Mouse (Mus musculus): ENCODE measurements around the gene Pole.

DNA sequence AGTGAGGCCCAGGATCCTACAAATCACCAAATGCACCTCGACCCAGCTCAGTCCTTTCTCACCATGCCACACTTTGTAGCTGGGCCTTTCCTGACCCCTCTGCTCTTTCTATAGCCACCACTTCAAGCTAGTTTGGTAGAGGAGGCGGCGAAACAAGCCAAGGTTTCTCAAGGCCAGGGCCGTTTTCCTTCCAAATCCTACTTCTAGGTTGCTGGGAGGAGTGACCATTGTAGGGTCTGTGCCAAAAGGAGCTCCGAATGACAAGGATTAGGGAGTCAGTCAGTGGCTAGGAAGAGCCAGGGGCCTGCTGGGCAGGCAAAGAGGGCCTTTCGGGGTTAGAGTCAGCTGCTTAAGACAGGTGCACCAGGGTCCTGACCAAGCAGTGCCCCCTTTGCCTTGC is 98.4 kb downstream of the Pole start:
- TF ChIP-seq CTCF (IDR thresholded peaks at IDR 0.05; ENCODE audit: control insufficient read depth, insufficient read depth, low read length) (no peak), POLR2A (IDR thresholded peaks at IDR 0.05; ENCODE audit: borderline replicate concordance, control insufficient read depth, low read depth, low read length) (no peak)
